9 mouse cellular contexts compared by ENCODE assay signal in the genomic region with DNA sequence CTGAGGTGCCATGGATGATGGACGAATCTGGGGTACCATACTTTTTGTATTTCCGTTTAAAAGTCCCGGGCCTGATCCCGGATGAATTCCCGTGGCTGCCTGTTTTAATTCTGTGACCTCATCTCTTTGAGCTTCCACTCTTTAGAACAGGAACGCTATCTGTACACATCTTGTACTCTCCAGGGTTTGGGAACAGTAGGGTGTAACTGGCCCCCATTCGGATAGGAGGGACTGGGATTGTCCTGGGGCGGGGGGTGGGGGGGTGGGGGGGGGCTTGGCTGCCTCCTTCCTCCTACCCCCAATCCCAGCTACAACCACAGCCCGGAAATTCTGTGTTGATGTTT. TPM values are rescaled to one million over a fixed set of nuclear protein-coding genes. Genes with fewer than 3 reads are reported as not detected.
A peak's percentile ranks its signal among the peaks of the same experiment; 100 is the strongest.
DNase-seq lines count a peak whose midpoint lies in the region; ATAC-seq and TF ChIP-seq lines count a peak whose summit lies in the region.
"Had no signal": no experiment of that assay in that cellular context is flagged by ENCODE, and none has a peak within 500 bp of the region (broad histone marks: within the 10 kb centered on the region; RNA-seq: fewer than 3 reads in every experiment).

No protein-coding gene starts in this region.

- H3K4me3 ChIP-seq in layer of hippocampus, adult 2 months = peak overlapping the region; percentile 52; the same call in 1 of the 2 replicates
- H3K4me3 ChIP-seq in embryonic facial prominence, embryonic 15.5 days (replicated peaks) = peak overlapping the region; percentile 64
- peak overlapping the region; percentile 67 for H3K4me3 ChIP-seq in intestine, postnatal 0 days (ENCODE audit: low read depth, low read length)
- H3K4me3 ChIP-seq in midbrain, postnatal 0 days (ENCODE audit: low read depth, low read length) = peak overlapping the region; percentile 55; the same call in 1 of the 2 replicates

- peaks cover 3% of the 10 kb centered on the region; the same call in 1 of the 2 replicates for H3K27me3 ChIP-seq in embryonic facial prominence, embryonic 15.5 days
- H3K27me3 ChIP-seq in intestine, postnatal 0 days (replicated peaks; ENCODE audit: control insufficient read depth, insufficient read depth, low read length) = no peaks in the 10 kb centered on the region
- H3K27me3 ChIP-seq in midbrain, postnatal 0 days (ENCODE audit: insufficient read depth, low read length) = peaks cover 5% of the 10 kb centered on the region; the same call in 1 of the 2 replicates
- H3K27me3 ChIP-seq: Patski had no signal

- peak overlapping the region; percentile 96 for H3K4me2 ChIP-seq in embryonic facial prominence, embryonic 15.5 days (replicated peaks)
- H3K4me2 ChIP-seq in intestine, postnatal 0 days (replicated peaks; ENCODE audit: low read depth) = peak overlapping the region; percentile 98
- H3K4me2 ChIP-seq in midbrain, postnatal 0 days (ENCODE audit: low read depth, low read length, poor library complexity, severe bottlenecking) = peak overlapping the region; percentile 99; the same call in 1 of the 2 replicates

- 21% methylated on average over 9 of the region's 9 CpGs for WGBS in embryonic facial prominence, embryonic 15.5 days
- WGBS in intestine, postnatal 0 days = 31% methylated on average over 9 of the region's 9 CpGs
- WGBS in midbrain, postnatal 0 days = 42% methylated on average over 9 of the region's 9 CpGs

- DNase-seq in layer of hippocampus, adult 2 months (ENCODE audit: low spot score in 2 of 2) = no peak
- DNase-seq in layer of hippocampus, adult 18-20 months (ENCODE audit: low spot score in 2 of 2) = no peak
- no peak for DNase-seq in midbrain, postnatal 0 days (ENCODE audit: low spot score)
- DNase-seq in frontal cortex, postnatal 10 days (ENCODE audit: low spot score in 2 of 2) = no peak
- DNase-seq in right cerebral cortex, adult 18-20 months = no peak
- no peak for DNase-seq in adrenal gland, adult 2 months

- peaks cover 48% of the 10 kb centered on the region for H3K4me1 ChIP-seq in embryonic facial prominence, embryonic 15.5 days
- peaks cover 6% of the 10 kb centered on the region for H3K4me1 ChIP-seq in intestine, postnatal 0 days (replicated peaks; ENCODE audit: control insufficient read depth, insufficient read depth, low read length)
- peaks cover 5% of the 10 kb centered on the region; the same call in 1 of the 2 replicates for H3K4me1 ChIP-seq in midbrain, postnatal 0 days (ENCODE audit: insufficient read depth, low read length)

- ATAC-seq in embryonic facial prominence, embryonic 15.5 days (ENCODE audit: insufficient number of reproducible peaks, low FRiP score, low TSS enrichment, low read depth) = no peak
- ATAC-seq in intestine, postnatal 0 days = no peak
- ATAC-seq in midbrain, postnatal 0 days (ENCODE audit: low FRiP score) = no peak
- ATAC-seq: Patski had no signal

- H3K9me3 ChIP-seq in embryonic facial prominence, embryonic 15.5 days (replicated peaks) = no peaks in the 10 kb centered on the region
- no peaks in the 10 kb centered on the region for H3K9me3 ChIP-seq in intestine, postnatal 0 days (ENCODE audit: control insufficient read depth)
- H3K9me3 ChIP-seq in midbrain, postnatal 0 days (ENCODE audit: low read length) = no peaks in the 10 kb centered on the region

- H3K36me3 ChIP-seq in embryonic facial prominence, embryonic 15.5 days = no peaks in the 10 kb centered on the region
- no peaks in the 10 kb centered on the region for H3K36me3 ChIP-seq in intestine, postnatal 0 days (ENCODE audit: control insufficient read depth, insufficient read depth)
- H3K36me3 ChIP-seq in midbrain, postnatal 0 days (ENCODE audit: insufficient read depth, low read length) = no peaks in the 10 kb centered on the region

- TF ChIP-seq CTCF in layer of hippocampus, adult 2 months (conservative IDR thresholded peaks at IDR 0.05) = no peak
- no peak for TF ChIP-seq CTCF in intestine, postnatal 0 days (IDR thresholded peaks at IDR 0.05; ENCODE audit: low read depth)
- TF ChIP-seq CTCF in midbrain, postnatal 0 days (IDR thresholded peaks at IDR 0.05) = no peak

- H3K9ac ChIP-seq in embryonic facial prominence, embryonic 15.5 days = no peak overlapping the region
- 0 out of 2 replicates have a peak overlapping the region, but pooled peaks have one; percentile 82 for H3K9ac ChIP-seq in intestine, postnatal 0 days (ENCODE audit: low read depth, low read length)
- no peak overlapping the region for H3K9ac ChIP-seq in midbrain, postnatal 0 days (replicated peaks; ENCODE audit: low read length, poor library complexity, severe bottlenecking)

- H3K27ac ChIP-seq in layer of hippocampus, adult 2 months = no peak overlapping the region
- H3K27ac ChIP-seq in embryonic facial prominence, embryonic 15.5 days (replicated peaks) = peak overlapping the region; percentile 48; the same call in 1 of the 2 replicates
- H3K27ac ChIP-seq in intestine, postnatal 0 days (ENCODE audit: low read depth, low read length) = no peak overlapping the region
- no peak overlapping the region for H3K27ac ChIP-seq in midbrain, postnatal 0 days (ENCODE audit: low read depth, low read length)

RNA-seq across cellular contexts. Expression of gene Rin3, which starts 1.4 kb away (rescaled TPM):
- 1 to 10 TPM; 3.2 to 4.3 TPM for total RNA-seq in layer of hippocampus, adult 2 months (2021)
- total RNA-seq in layer of hippocampus, adult 18-20 months (2021) = 1 to 10 TPM; 3.0 to 3.3 TPM
- 8.5 and 8.6 TPM in 2 replicates for polyA plus RNA-seq in embryonic facial prominence, embryonic 15.5 days (2015; fragmentation: Nextera tagmentation; extraction: Ambion mirVana)
- 8.8 and 10.5 TPM in 2 replicates for polyA plus RNA-seq in intestine, postnatal 0 days (2015; fragmentation: Nextera tagmentation; extraction: Ambion mirVana)
- 3.7 and 5.9 TPM in 2 replicates for total RNA-seq in midbrain, postnatal 0 days (2014; rRNA removed)
- 1.6 and 1.8 TPM in 2 replicates for polyA plus RNA-seq in midbrain, postnatal 0 days (2015; fragmentation: Nextera tagmentation; extraction: Ambion mirVana)
- 10 to 100 TPM; 12.3 to 15.1 TPM for total RNA-seq in adrenal gland, adult 2 months (2021)
- polyA plus RNA-seq in adrenal gland, adult 2 months (2012; rRNA removed) = 7.4 and 8.9 TPM in 2 replicates
